Mouse (Mus musculus): ENCODE measurements around the gene Sirt4.

The Sirt4 gene

DNA sequence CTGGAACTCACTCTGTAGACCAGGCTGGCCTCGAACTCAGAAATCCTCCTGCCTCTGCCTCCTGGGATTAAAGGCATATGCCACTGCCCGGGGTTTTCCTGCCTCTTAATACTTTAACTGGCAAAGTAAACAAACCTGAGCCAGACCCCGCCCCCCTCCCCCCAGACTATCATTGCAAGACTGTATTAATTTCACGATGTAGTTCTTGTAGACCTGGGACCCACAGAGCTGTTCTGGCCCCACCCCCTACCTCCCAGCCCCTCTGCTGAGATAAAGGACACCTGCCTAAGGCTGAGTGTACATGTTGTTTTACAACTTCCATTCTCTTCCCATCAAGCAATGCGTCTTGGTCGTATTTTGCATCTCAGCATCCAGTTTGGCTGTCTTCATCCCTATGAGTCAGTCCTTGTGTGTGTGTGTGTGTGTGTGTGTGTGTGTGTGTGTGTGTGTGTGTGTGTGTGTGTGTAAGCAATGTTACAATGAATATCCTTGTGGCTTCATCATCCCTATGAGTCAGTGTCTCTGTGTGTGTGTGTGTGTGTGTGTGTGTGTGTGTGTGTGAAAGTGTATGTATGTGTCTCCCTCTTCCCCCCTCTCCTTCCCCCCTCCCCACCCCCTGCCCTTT is 8.3 kb upstream of the Sirt4 start:
- no peak for DNase-seq (ENCODE audit: low read depth in 1 of 2, low spot score in 2 of 2)

DNA sequence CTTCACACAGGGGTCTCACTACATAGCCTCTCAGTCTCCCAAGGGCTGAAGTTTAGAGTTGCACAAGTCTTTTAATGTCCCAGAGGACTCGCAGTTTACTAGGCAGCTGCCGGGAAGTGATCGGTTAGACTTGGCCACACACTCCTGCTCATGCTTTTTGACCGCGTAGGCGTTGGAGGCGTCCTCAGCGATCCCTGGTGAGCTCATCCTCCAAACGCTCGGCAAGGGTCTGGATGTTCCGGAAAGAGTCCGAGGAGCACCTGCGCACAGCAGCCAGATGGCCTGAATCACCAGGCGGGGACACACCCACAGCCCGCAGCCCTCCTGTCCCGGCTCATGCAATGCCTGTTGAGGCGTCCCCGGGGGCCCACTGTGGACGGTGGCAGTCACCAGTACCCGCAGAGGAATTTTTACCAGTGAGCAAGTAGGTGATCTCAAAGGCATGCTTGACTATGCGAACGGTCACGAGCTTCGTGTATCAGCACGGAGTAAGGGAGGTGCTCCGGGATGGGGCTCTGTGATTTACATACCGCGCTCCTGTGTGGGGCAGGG is 7.3 kb upstream of the Sirt4 start:
- DNase-seq (ENCODE audit: low read depth in 1 of 2, low spot score in 2 of 2), result peak; percentile 27 to 44

DNA sequence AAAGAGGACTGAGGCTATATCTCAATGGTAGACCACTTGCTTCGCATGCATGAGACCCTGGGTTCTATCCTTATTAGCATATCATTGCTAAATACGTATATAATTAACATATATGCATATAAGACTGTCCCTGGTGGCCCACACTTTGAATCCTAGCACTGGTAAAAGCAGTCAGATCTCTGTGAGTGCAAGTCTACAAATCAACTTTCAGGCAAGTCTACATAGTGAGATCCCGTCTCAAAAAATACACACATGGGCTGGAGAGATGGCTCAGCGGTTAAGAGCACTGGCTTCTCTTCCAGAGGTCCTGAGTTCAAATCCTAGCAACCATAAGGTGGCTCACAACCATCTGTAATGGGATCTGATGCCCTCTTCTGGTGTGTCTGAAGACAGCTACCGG is 6.6 kb upstream of the Sirt4 start:
- DNase-seq (ENCODE audit: low read depth in 1 of 2, low spot score in 2 of 2), result no peak

DNA sequence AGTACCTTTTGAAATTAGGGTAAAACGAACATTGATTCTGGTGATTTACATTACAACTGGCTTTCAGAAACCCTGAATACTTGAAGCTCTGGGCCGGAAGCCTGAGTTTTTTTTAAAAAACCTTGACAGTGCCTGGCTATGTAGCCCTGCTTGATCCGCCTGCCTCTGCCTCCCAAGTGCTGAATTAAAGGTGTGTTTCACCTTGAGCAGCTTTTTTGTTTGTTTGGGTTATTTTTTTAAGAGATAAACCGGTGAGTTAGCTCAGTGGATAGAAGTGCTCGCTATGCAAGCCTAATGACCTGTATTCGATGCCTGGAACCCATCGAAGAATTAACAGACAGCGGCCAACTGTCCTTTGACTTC is 6.1 kb upstream of the Sirt4 start:
- DNase-seq (ENCODE audit: low read depth in 1 of 2, low spot score in 2 of 2), result no peak

DNA sequence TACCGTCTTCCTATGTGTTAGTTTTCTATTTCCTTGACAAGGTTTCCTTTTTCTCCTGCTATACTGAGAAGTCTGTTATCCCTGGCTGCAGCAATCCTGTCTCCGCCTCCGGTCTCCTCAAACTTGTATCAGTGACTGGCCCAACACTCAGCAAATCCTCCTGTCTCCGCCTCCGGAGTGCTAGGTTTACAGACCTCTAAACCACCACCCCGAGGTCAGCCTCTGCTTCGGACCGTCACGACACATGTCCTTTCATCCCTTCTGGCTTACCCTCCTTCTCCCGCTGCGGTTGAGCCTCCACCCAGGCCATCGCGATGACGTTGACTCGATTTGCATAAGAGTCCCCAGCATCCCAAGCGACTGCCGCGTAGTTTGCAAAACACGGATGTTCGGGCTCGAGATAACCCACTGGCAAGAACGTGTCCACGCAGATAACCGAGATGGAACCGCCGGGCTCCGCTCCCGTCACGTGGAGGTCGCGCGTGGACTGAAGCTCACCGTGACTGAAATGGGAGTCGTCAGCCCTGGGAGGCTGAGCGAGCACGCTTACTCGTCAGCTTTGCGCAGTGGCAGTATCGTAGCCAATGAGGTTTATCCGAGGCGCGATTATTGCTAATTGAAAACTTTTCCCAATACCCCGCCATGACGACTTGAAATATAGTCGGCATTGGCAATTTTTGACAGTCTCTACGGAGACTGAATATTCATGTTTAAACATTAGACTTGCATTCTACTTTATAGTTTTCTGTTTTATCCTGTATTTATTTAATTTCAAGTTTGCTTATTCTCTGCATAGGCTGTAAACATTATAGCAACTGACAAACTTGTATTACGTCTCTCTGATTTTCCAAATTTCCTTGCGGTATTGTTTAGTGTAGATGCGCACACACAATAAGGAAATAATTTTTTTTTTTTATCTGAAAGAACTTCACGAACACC is 5.4 kb upstream of the Sirt4 start:
- peak; percentile 83 to 90 for DNase-seq (ENCODE audit: low read depth in 1 of 2, low spot score in 2 of 2)

- DNase-seq (ENCODE audit: low read depth in 1 of 2, low spot score in 2 of 2), result peak; percentile 58 to 80
These were observed 4.5 kb upstream of the Sirt4 start for GRCm38 (mm10) chr5:115488841-115489698.

- DNase-seq (ENCODE audit: low read depth in 1 of 2, low spot score in 2 of 2), result no peak
These were observed 3.5 kb upstream of the Sirt4 start for GRCm38 (mm10) chr5:115487942-115488580.

GRCm38 (mm10) chr5:115487353-115487752 is 2.8 kb upstream of the Sirt4 start:
- no peak for DNase-seq (ENCODE audit: low read depth in 1 of 2, low spot score in 2 of 2)

DNA sequence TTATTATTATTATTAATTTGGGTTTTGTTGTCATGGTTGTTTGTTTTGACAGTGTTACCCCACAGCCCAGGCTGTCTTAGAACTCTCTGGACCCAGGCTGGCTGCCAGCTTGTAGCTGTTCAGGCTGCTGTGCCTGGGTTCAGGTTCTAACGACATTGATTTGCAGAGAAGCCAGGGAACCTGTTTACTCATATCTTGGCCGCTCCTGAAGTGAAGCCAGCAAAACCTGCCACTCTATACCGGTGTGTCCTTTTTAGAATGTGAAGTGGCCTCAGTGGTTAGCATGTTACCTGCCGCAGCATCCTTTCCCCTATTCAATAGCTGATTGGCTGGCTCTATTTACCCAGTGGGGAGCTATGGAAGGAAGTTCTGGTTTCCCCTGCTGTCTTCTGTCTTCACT is 2.2 kb upstream of the Sirt4 start:
- DNase-seq (ENCODE audit: low read depth in 1 of 2, low spot score in 2 of 2), result no peak

DNA sequence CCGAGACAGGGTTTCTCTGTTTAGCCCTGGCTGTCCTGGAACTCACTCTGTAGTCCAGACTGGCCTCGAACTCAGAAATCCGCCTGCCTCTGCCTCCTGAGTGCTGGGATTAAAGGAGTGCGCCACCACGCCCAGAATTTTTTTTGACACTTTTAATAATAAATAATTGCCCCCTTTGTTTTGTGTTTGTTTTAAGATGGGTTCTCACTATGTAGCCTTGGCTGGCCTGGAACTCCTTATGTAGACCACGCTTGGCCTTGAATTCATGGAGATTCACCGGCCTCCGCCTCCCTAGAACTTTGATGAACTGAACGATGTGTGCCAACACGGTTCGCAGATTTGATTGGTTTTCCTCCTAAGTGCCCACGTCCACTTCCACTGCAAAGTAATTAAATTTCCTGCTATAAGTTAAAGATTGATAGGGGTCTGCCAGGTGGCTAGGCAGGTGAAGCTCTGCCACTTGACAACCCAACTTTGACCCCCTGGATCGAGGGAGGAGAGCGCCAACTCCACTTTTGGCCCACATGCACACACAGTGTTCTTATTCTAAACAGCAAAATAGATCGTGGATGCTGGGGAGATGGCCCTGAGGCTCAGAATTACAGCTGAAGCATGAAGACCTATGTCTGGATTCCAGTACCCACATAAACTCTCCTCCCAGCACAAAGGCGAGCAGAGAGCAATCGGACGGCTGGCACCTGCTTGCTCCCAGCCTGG is 1.1 kb upstream of the Sirt4 start:
- DNase-seq (ENCODE audit: low read depth in 1 of 2, low spot score in 2 of 2), result no peak

GRCm38 (mm10) chr5:115484996-115485395 is 471 bp upstream of the Sirt4 start:
- DNase-seq (ENCODE audit: low read depth in 1 of 2, low spot score in 2 of 2), result no peak

GRCm38 (mm10) chr5:115483385-115483784 is 1.1 kb downstream of the Sirt4 start:
- DNase-seq (ENCODE audit: low read depth in 1 of 2, low spot score in 2 of 2), result no peak

GRCm38 (mm10) chr5:115482390-115483265 is 1.9 kb downstream of the Sirt4 start:
- DNase-seq (ENCODE audit: low read depth in 1 of 2, low spot score in 2 of 2), result no peak

GRCm38 (mm10) chr5:115480101-115480500 is 4.4 kb downstream of the Sirt4 start:
- peak in 1 of 2 experiments; percentile 24 for DNase-seq (ENCODE audit: low read depth in 1 of 2, low spot score in 2 of 2)

DNA sequence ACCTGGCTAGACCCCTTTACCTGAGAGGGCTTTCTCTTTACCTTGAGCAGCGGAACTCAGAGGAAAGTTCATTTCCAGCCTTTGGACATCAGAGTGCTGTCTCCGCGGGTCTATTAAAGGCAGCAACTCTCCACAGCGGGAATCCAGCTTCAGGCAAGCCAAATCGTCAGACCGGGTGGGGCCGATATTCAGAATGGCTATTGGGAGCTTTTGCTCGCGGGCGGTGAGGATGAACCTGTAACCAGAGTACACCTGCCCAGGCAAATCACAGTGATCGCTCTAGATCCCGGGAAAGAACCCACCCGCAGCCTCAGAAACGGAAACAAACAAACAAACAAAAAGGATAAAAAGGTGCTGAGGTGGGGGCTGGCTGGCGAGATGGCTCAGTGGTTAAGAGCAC is 5.0 kb downstream of the Sirt4 start:
- no peak for DNase-seq (ENCODE audit: low read depth in 1 of 2, low spot score in 2 of 2)

- no peak for DNase-seq (ENCODE audit: low read depth in 1 of 2, low spot score in 2 of 2)
These were observed 8.3 kb downstream of the Sirt4 start for GRCm38 (mm10) chr5:115476107-115476727.

GRCm38 (mm10) chr5:115475337-115476106 is 9.0 kb downstream of the Sirt4 start:
- no peak for DNase-seq (ENCODE audit: low read depth in 1 of 2, low spot score in 2 of 2)
